ENCODE assay signal across 8 mouse cellular contexts in the genomic region with DNA sequence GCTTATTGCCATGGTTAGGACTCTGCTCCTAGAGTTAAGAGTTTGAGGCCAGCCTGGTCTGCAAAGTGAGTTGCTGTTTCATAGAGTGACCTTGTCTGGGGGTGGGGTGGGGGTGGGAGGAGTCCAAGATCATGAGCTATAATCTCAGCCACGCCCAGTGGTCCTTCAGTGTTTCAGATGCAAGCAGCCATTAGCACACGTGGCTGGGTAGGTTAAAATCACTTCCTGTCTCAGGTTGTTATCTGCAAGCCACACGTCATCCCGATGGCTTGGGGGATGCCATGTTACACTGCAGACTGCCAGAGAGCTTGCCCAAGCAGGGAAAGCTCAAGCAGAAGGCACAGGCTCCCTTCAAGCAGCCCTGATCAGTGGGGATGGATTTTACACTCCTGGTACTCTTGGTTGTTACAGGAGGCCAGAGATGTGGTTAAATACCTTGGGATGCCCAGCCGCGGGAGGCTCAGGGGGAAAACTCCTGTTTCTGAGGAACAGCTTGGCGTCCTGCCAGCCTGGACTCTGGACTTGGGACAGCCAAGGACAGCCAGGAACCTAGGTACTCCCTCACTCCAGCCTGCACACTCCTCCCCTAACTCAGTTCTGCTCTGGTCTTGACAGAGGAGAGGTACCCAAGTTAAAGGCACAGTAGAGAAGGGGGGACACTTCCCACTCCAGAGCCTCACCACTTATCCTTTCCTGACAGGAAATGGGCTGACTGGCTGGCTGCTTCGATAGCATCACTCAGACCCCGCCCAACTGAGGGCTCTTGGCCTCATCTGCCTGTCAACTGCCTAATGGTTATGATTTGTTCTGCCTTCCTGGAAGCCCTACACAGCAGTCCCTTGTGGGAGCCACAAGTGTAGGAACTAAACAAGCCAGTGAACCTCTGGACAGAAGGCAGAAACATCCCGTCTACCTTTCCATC. TPM values are rescaled to one million over a fixed set of nuclear protein-coding genes. Genes with fewer than 3 reads are reported as not detected.
DNase-seq lines count a peak whose midpoint lies in the region; ATAC-seq lines count a peak whose summit lies in the region.

No protein-coding gene starts in this region.

- peak; percentile 32 for DNase-seq in retina, embryonic 14.5 days (ENCODE audit: low spot score)
- DNase-seq in retina, postnatal 1 day = no peak
- peak; percentile 55 to 68 for DNase-seq in adrenal gland, postnatal 36 days
- peak; percentile 66 for DNase-seq in liver
- peak; percentile 25 for DNase-seq in splenic B cell, adult 2 months (ENCODE audit: low read depth, low spot score)
- DNase-seq in gastrocnemius, postnatal 4 days (ENCODE audit: low spot score in 2 of 2) = no peak
- no peak for DNase-seq in cerebellum, adult 9-11 months

- WGBS in midbrain, embryonic 13.5 days = 66% methylated on average over 10 of the region's 10 CpGs

- H3K27ac ChIP-seq in midbrain, embryonic 13.5 days = no peak overlapping the region

- ATAC-seq in midbrain, embryonic 13.5 days = no peak

- no peak overlapping the region for H3K9ac ChIP-seq in midbrain, embryonic 13.5 days (replicated peaks)

- no peaks in the 10 kb centered on the region for H3K36me3 ChIP-seq in splenic B cell, adult 2 months (ENCODE audit: control insufficient read depth, insufficient read depth, low read length, poor library complexity, severe bottlenecking)
- no peaks in the 10 kb centered on the region for H3K36me3 ChIP-seq in midbrain, embryonic 13.5 days

- no peaks in the 10 kb centered on the region for H3K9me3 ChIP-seq in midbrain, embryonic 13.5 days

- H3K4me3 ChIP-seq in midbrain, embryonic 13.5 days (replicated peaks) = no peak overlapping the region

- no peak overlapping the region for H3K4me2 ChIP-seq in midbrain, embryonic 13.5 days (replicated peaks)

- H3K27me3 ChIP-seq in splenic B cell, adult 2 months (ENCODE audit: control insufficient read depth, insufficient read depth, low read length, poor library complexity, severe bottlenecking) = no peaks in the 10 kb centered on the region
- H3K27me3 ChIP-seq in midbrain, embryonic 13.5 days = peaks cover 40% of the 10 kb centered on the region

- H3K4me1 ChIP-seq in midbrain, embryonic 13.5 days (replicated peaks) = peaks cover 12% of the 10 kb centered on the region

RNA-seq across cellular contexts. Expression of a gene that starts 5.8 kb away (rescaled TPM):
- not detected for total RNA-seq in adrenal gland, postnatal 36 days (2021)
- under 1 TPM; 0.15 to 0.18 TPM for total RNA-seq in gastrocnemius, postnatal 4 days (2021)
- polyA plus RNA-seq in midbrain, embryonic 13.5 days (2015; fragmentation: Nextera tagmentation; extraction: Ambion mirVana) = 0.05 TPM in 1 of 2 replicates, not detected in the other

RNA-seq across cellular contexts. Expression of a gene that starts 29.3 kb away (rescaled TPM):
- total RNA-seq in adrenal gland, postnatal 36 days (2021) = not detected
- total RNA-seq in gastrocnemius, postnatal 4 days (2021) = not detected
- polyA plus RNA-seq in midbrain, embryonic 13.5 days (2015; fragmentation: Nextera tagmentation; extraction: Ambion mirVana) = not detected in 2 replicates

RNA-seq across cellular contexts. Expression of a gene that starts 42.2 kb away (rescaled TPM):
- total RNA-seq in adrenal gland, postnatal 36 days (2021) = under 1 TPM; 0.23 to 0.63 TPM
- under 1 TPM; 0.29 to 0.52 TPM for total RNA-seq in gastrocnemius, postnatal 4 days (2021)
- polyA plus RNA-seq in midbrain, embryonic 13.5 days (2015; fragmentation: Nextera tagmentation; extraction: Ambion mirVana) = 0.19 TPM in 2 replicates

Comparison
In these comparisons a context has a peak if more than half of its experiments do, and no peak if none do; other contexts are left out.
1. DNase-seq: peak in retina, embryonic 14.5 days (single experiment), adrenal gland, postnatal 36 days (2 of 2), liver (single experiment) and splenic B cell, adult 2 months (single experiment); none in retina, postnatal 1 day (single experiment), gastrocnemius, postnatal 4 days (0 of 2) and cerebellum, adult 9-11 months (single experiment).